Mouse (Mus musculus): ENCODE measurements at regions not wholly inside any gene's neighbourhood (a gene's known extent, or its start where the extent isn't known, plus 50 kb on each side); places are given as distances from the start of the nearest gene placed in this dataset.

DNA sequence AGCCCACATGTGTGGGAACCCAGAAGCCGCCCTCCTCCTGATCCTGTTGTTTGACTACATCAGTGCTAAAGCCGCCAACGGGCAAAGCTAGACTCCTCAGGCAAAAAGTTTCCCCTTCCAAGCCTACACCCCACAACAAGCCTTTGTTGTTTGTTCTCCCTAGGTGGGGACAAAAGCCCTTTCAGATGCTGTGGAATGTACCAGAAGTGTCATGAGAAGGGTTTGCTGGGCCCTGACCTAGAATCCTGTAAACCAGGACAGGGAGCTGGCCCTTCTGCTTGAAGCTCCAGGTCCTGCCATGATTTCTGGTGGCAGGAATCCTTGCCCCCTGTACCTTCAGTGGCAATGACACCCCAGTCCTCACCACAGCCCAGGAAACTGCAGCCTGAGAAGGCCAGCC, 69.5 kb upstream of the Epcam start:
- TF ChIP-seq USF1 (IDR thresholded peaks at IDR 0.05; ENCODE audit: low read depth) (no peak), POLR2AphosphoS2 (IDR thresholded peaks at IDR 0.05; ENCODE audit: insufficient read length, low read depth) (no peak), MAX (IDR thresholded peaks at IDR 0.05; ENCODE audit: low read depth) (no peak), CEBPB (IDR thresholded peaks at IDR 0.05; ENCODE audit: insufficient read depth, poor library complexity, severe bottlenecking) (no peak), POLR2A (IDR thresholded peaks at IDR 0.05; ENCODE audit: insufficient read length, low read depth) (no peak), MYOD1 (IDR thresholded peaks at IDR 0.05; ENCODE audit: control insufficient read depth in 1 of 3, insufficient read length in 2 of 3, low read depth in 2 of 3) (no peak), TCF3 (IDR thresholded peaks at IDR 0.05; ENCODE audit: insufficient read length, low read depth) (no peak), TCF12 (IDR thresholded peaks at IDR 0.05; ENCODE audit: insufficient read depth, poor library complexity, severe bottlenecking) (no peak)

All from myocyte (in vitro differentiated cells).